Mouse (Mus musculus): ENCODE measurements at regions not wholly inside any gene's neighbourhood (a gene's known extent, or its start where the extent isn't known, plus 50 kb on each side); places are given as distances from the start of the nearest gene placed in this dataset.

DNA sequence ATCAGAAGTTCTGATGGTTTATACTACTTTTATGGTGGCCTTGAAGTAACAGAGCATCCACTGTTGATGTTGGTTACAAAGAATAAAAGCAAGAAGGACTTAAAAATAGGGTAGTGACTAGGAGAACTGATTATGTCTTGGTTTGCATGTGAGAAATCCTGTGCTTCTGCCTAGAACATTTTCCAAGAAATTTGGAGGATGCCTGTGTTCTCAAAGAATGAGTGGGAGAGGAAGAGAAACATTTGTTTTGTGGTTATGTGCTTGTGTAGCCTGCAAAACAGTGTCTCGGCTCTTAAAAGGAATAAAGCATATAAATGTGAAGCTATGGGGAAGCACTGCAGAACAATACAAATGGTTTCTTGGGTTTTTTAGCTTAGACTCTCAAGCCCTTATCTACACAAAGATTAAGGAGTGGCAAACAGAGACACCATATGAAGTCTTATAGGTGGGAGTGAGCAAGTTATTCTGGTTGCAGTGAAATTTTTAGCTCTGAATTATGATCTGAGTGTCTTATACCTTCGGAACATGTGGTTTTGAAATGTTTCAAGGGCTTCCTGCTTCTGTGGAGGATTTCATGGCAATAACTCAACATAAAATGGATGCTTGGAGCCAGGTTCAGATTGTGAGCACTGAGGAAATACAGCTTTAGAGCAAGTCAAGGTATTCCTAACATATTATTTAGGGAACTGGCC, 372.1 kb upstream of the Man1a start:
- Histone ChIP-seq H3K27ac (replicated peaks; ENCODE audit: insufficient read depth, low read depth, low read length) (no peak overlapping the region), H3K9ac (ENCODE audit: low read depth, low read length) (no peak overlapping the region), H3K4me3 (ENCODE audit: insufficient read depth, low read depth, low read length) (no peak overlapping the region), H3K79me2 (ENCODE audit: control insufficient read depth, insufficient read depth, low read length) (no peaks in the 10 kb centered on the region), H3K27me3 (ENCODE audit: control insufficient read depth, insufficient read depth, low read length) (no peaks in the 10 kb centered on the region), H3K36me3 (ENCODE audit: control insufficient read depth, insufficient read depth, low read length) (no peaks in the 10 kb centered on the region), H3K4me1 (ENCODE audit: control insufficient read depth, insufficient read depth, low read length) (no peaks in the 10 kb centered on the region)
- DNase-seq (ENCODE audit: extremely low read depth, low read depth, low spot score) = no peak
- TF ChIP-seq CTCF (IDR thresholded peaks at IDR 0.05; ENCODE audit: low read depth, low read length) (no peak), POLR2A (IDR thresholded peaks at IDR 0.05; ENCODE audit: extremely low read depth, insufficient read depth, low read length) (no peak)
- 76% methylated on average over 2 of the region's 2 CpGs for WGBS

GRCm38 (mm10) chr10:54403223-54403926, 327.0 kb upstream of the Man1a start:
- Histone ChIP-seq H3K4me1 (ENCODE audit: control insufficient read depth, insufficient read depth, low read length) (no peaks in the 10 kb centered on the region), H3K9ac (ENCODE audit: low read depth, low read length) (no peak overlapping the region), H3K79me2 (ENCODE audit: control insufficient read depth, insufficient read depth, low read length) (no peaks in the 10 kb centered on the region), H3K4me3 (ENCODE audit: insufficient read depth, low read depth, low read length) (no peak overlapping the region), H3K27ac (replicated peaks; ENCODE audit: insufficient read depth, low read depth, low read length) (no peak overlapping the region), H3K27me3 (ENCODE audit: control insufficient read depth, insufficient read depth, low read length) (no peaks in the 10 kb centered on the region), H3K36me3 (ENCODE audit: control insufficient read depth, insufficient read depth, low read length) (no peaks in the 10 kb centered on the region)
- TF ChIP-seq CTCF (IDR thresholded peaks at IDR 0.05; ENCODE audit: low read depth, low read length) = no peak
- no peak for TF ChIP-seq POLR2A (IDR thresholded peaks at IDR 0.05; ENCODE audit: extremely low read depth, insufficient read depth, low read length)
- peak; percentile 6 for DNase-seq (ENCODE audit: extremely low read depth, low read depth, low spot score)
- WGBS = 64% methylated on average over 5 of the region's 5 CpGs

- Histone ChIP-seq H3K36me3 (ENCODE audit: control insufficient read depth, insufficient read depth, low read length) (no peaks in the 10 kb centered on the region), H3K9ac (ENCODE audit: low read depth, low read length) (no peak overlapping the region), H3K4me3 (ENCODE audit: insufficient read depth, low read depth, low read length) (no peak overlapping the region), H3K4me1 (ENCODE audit: control insufficient read depth, insufficient read depth, low read length) (no peaks in the 10 kb centered on the region), H3K79me2 (ENCODE audit: control insufficient read depth, insufficient read depth, low read length) (no peaks in the 10 kb centered on the region), H3K27ac (replicated peaks; ENCODE audit: insufficient read depth, low read depth, low read length) (no peak overlapping the region), H3K27me3 (ENCODE audit: control insufficient read depth, insufficient read depth, low read length) (no peaks in the 10 kb centered on the region)
- WGBS = 81% methylated on average over 2 of the region's 2 CpGs
- no peak for TF ChIP-seq POLR2A (IDR thresholded peaks at IDR 0.05; ENCODE audit: extremely low read depth, insufficient read depth, low read length)
- TF ChIP-seq CTCF (IDR thresholded peaks at IDR 0.05; ENCODE audit: low read depth, low read length) = no peak
- DNase-seq (ENCODE audit: extremely low read depth, low read depth, low spot score) = no peak
Observed at GRCm38 (mm10) chr10:54383751-54384150, 307.3 kb upstream of the Man1a start.

GRCm38 (mm10) chr10:54381530-54381929, 305.1 kb upstream of the Man1a start:
- WGBS = 94% methylated on average over 2 of the region's 2 CpGs
- no peaks in the 10 kb centered on the region for H3K4me1 ChIP-seq (ENCODE audit: control insufficient read depth, insufficient read depth, low read length)
- no peak overlapping the region for H3K4me3 ChIP-seq (ENCODE audit: insufficient read depth, low read depth, low read length)
- H3K27me3 ChIP-seq (ENCODE audit: control insufficient read depth, insufficient read depth, low read length) = no peaks in the 10 kb centered on the region
- no peaks in the 10 kb centered on the region for H3K36me3 ChIP-seq (ENCODE audit: control insufficient read depth, insufficient read depth, low read length)
- no peak overlapping the region for H3K27ac ChIP-seq (replicated peaks; ENCODE audit: insufficient read depth, low read depth, low read length)
- H3K79me2 ChIP-seq (ENCODE audit: control insufficient read depth, insufficient read depth, low read length) = no peaks in the 10 kb centered on the region
- no peak overlapping the region for H3K9ac ChIP-seq (ENCODE audit: low read depth, low read length)
- no peak for TF ChIP-seq POLR2A (IDR thresholded peaks at IDR 0.05; ENCODE audit: extremely low read depth, insufficient read depth, low read length)
- TF ChIP-seq CTCF (IDR thresholded peaks at IDR 0.05; ENCODE audit: low read depth, low read length) = no peak
- DNase-seq (ENCODE audit: extremely low read depth, low read depth, low spot score) = no peak

DNA sequence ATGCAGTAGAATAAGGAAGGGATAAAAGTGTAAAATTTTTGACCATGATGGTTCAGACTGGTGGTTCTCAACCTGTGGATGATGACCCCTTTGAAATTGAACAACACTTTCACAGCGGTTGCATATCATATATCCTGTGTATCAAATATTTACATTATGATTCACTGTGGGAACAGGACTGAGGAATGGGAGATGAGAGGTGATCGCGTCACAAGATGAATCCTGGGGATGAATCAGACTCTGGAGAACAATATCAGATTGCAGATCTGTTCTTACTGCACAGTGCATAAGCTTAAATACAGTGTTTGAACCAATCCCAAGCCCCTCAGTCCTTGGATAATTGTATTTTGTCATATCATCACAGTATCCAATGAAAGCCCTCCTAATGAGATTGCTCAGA, 292.7 kb upstream of the Man1a start:
- DNase-seq (ENCODE audit: extremely low read depth, low read depth, low spot score) = no peak
- Histone ChIP-seq H3K27ac (replicated peaks; ENCODE audit: insufficient read depth, low read depth, low read length) (no peak overlapping the region), H3K27me3 (ENCODE audit: control insufficient read depth, insufficient read depth, low read length) (no peaks in the 10 kb centered on the region)

GRCm38 (mm10) chr10:54365315-54365714, 288.9 kb upstream of the Man1a start:
- WGBS = 77% methylated on average over 4 of the region's 4 CpGs
- TF ChIP-seq CTCF (IDR thresholded peaks at IDR 0.05; ENCODE audit: low read depth, low read length) (no peak), POLR2A (IDR thresholded peaks at IDR 0.05; ENCODE audit: extremely low read depth, insufficient read depth, low read length) (no peak)
- no peaks in the 10 kb centered on the region for H3K4me1 ChIP-seq (ENCODE audit: control insufficient read depth, insufficient read depth, low read length)
- H3K36me3 ChIP-seq (ENCODE audit: control insufficient read depth, insufficient read depth, low read length) = no peaks in the 10 kb centered on the region
- no peaks in the 10 kb centered on the region for H3K27me3 ChIP-seq (ENCODE audit: control insufficient read depth, insufficient read depth, low read length)
- no peak for DNase-seq (ENCODE audit: extremely low read depth, low read depth, low spot score)
- H3K79me2 ChIP-seq (ENCODE audit: control insufficient read depth, insufficient read depth, low read length) = no peaks in the 10 kb centered on the region
- no peak overlapping the region for H3K9ac ChIP-seq (ENCODE audit: low read depth, low read length)
- H3K4me3 ChIP-seq (ENCODE audit: insufficient read depth, low read depth, low read length) = no peak overlapping the region
- H3K27ac ChIP-seq (replicated peaks; ENCODE audit: insufficient read depth, low read depth, low read length) = no peak overlapping the region

More for the DNA sequence above, 292.7 kb upstream of the Man1a start:
- Histone ChIP-seq H3K36me3 (ENCODE audit: control insufficient read depth, insufficient read depth, low read length) (no peaks in the 10 kb centered on the region), H3K4me1 (ENCODE audit: control insufficient read depth, insufficient read depth, low read length) (no peaks in the 10 kb centered on the region), H3K79me2 (ENCODE audit: control insufficient read depth, insufficient read depth, low read length) (no peaks in the 10 kb centered on the region), H3K4me3 (ENCODE audit: insufficient read depth, low read depth, low read length) (no peak overlapping the region), H3K9ac (ENCODE audit: low read depth, low read length) (no peak overlapping the region)
- WGBS = 92% methylated on average over 3 of the region's 3 CpGs
- TF ChIP-seq CTCF (IDR thresholded peaks at IDR 0.05; ENCODE audit: low read depth, low read length) (no peak), POLR2A (IDR thresholded peaks at IDR 0.05; ENCODE audit: extremely low read depth, insufficient read depth, low read length) (no peak)
